ENCODE assay signal across 22 mouse cellular contexts in the genomic region with DNA sequence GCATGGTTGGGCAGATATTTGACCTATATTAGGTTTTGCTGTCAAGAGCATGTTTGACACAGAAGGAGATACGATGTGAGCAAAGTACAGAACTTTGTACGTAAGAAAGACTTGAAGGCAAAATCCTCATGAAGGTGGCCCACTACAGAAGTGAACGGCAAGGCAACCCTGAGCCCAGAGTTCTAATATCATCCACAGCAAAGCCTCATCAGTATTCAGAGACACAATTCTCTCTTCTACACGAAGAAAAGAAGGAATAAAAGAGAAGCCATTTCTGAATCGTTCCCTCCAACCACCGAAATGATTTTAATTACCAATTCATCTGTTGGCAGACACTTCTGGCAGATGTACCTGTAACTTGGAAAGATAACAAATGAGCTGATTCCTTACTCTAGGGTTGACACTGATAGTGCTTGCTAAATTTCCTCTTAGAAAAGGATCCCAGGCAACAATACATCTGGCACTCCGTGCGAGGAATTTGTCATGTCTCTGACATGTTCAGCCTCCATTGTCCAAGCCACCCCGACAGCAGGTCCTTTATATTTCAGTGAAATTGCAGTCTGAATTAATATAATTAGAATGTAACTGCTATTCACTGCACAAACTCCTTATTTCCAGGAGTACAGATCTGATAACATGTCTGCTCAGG.
DNase-seq lines count a peak whose midpoint lies in the region; ATAC-seq and TF ChIP-seq lines count a peak whose summit lies in the region.
"Had no signal": no experiment of that assay in that cellular context is flagged by ENCODE, and none has a peak within 500 bp of the region (broad histone marks: within the 10 kb centered on the region; RNA-seq: fewer than 3 reads in every experiment).

No protein-coding gene starts in this region.

- 59% methylated on average over 9 of the region's 9 CpGs for WGBS in forebrain, embryonic 13.5 days
- 71% methylated on average over 9 of the region's 9 CpGs for WGBS in forebrain, embryonic 12.5 days
- WGBS in hindbrain, embryonic 11.5 days: 62% methylated on average over 9 of the region's 9 CpGs
- WGBS in hindbrain, embryonic 12.5 days: 60% methylated on average over 9 of the region's 9 CpGs
- WGBS in midbrain, postnatal 0 days: 59% methylated on average over 9 of the region's 9 CpGs
- WGBS in midbrain, embryonic 11.5 days: 87% methylated on average over 9 of the region's 9 CpGs
- WGBS in intestine, embryonic 16.5 days: 86% methylated on average over 9 of the region's 9 CpGs

- ATAC-seq in forebrain, embryonic 13.5 days: peak; percentile 72
- no peak for ATAC-seq in forebrain, embryonic 12.5 days (ENCODE audit: low FRiP score)
- 0 out of 2 replicates have a peak, but pooled peaks have one; percentile 33 for ATAC-seq in hindbrain, embryonic 11.5 days (ENCODE audit: low FRiP score)
- no peak for ATAC-seq in hindbrain, embryonic 12.5 days (ENCODE audit: low FRiP score)
- no peak for ATAC-seq in midbrain, postnatal 0 days (ENCODE audit: low FRiP score)
- ATAC-seq in midbrain, embryonic 11.5 days (ENCODE audit: low FRiP score): no peak
- no peak for ATAC-seq in intestine, embryonic 16.5 days
- ATAC-seq: activated CD4-positive, CD25-positive, alpha-beta regulatory T cell, adult 4 months; inflammation-experienced regulatory T-cells, adult 6 months; Patski had no signal

- H3K4me3 ChIP-seq in forebrain, embryonic 13.5 days: no peak overlapping the region
- H3K4me3 ChIP-seq in forebrain, embryonic 12.5 days (replicated peaks): no peak overlapping the region
- no peak overlapping the region for H3K4me3 ChIP-seq in hindbrain, embryonic 11.5 days (ENCODE audit: low read depth, low read length)
- H3K4me3 ChIP-seq in hindbrain, embryonic 12.5 days: no peak overlapping the region
- no peak overlapping the region for H3K4me3 ChIP-seq in midbrain, postnatal 0 days (ENCODE audit: low read depth, low read length)
- no peak overlapping the region for H3K4me3 ChIP-seq in midbrain, embryonic 11.5 days (ENCODE audit: low read depth, low read length)
- no peak overlapping the region for H3K4me3 ChIP-seq in intestine, embryonic 16.5 days (ENCODE audit: low read length)
- H3K4me3 ChIP-seq: embryonic facial prominence, embryonic 12.5 days; heart, embryonic 10.5 days; hindbrain, embryonic 15.5 days had no signal

- no peaks in the 10 kb centered on the region for H3K9me3 ChIP-seq in forebrain, embryonic 13.5 days (replicated peaks)
- H3K9me3 ChIP-seq in forebrain, embryonic 12.5 days: no peaks in the 10 kb centered on the region
- H3K9me3 ChIP-seq in hindbrain, embryonic 11.5 days (ENCODE audit: control insufficient read depth, low read length): no peaks in the 10 kb centered on the region
- H3K9me3 ChIP-seq in hindbrain, embryonic 12.5 days (replicated peaks): no peaks in the 10 kb centered on the region
- no peaks in the 10 kb centered on the region for H3K9me3 ChIP-seq in midbrain, postnatal 0 days (ENCODE audit: low read length)
- H3K9me3 ChIP-seq in midbrain, embryonic 11.5 days (ENCODE audit: control insufficient read depth, low read length): no peaks in the 10 kb centered on the region
- H3K9me3 ChIP-seq in intestine, embryonic 16.5 days (ENCODE audit: control insufficient read depth, low read length): no peaks in the 10 kb centered on the region
- H3K9me3 ChIP-seq: embryonic facial prominence, embryonic 12.5 days; heart, embryonic 10.5 days; hindbrain, embryonic 15.5 days had no signal

- H3K27ac ChIP-seq in forebrain, embryonic 13.5 days: 0 out of 2 replicates have a peak overlapping the region, but pooled peaks have one; percentile 6
- H3K27ac ChIP-seq in forebrain, embryonic 12.5 days: no peak overlapping the region
- 0 out of 2 replicates have a peak overlapping the region, but pooled peaks have one; percentile 17 for H3K27ac ChIP-seq in hindbrain, embryonic 11.5 days (ENCODE audit: low read depth, low read length)
- no peak overlapping the region for H3K27ac ChIP-seq in hindbrain, embryonic 12.5 days
- no peak overlapping the region for H3K27ac ChIP-seq in midbrain, postnatal 0 days (ENCODE audit: low read depth, low read length)
- H3K27ac ChIP-seq in midbrain, embryonic 11.5 days (ENCODE audit: low read depth, low read length): no peak overlapping the region
- no peak overlapping the region for H3K27ac ChIP-seq in intestine, embryonic 16.5 days (ENCODE audit: low read length)
- H3K27ac ChIP-seq: embryonic facial prominence, embryonic 12.5 days; heart, embryonic 10.5 days; hindbrain, embryonic 15.5 days had no signal

- DNase-seq in hindbrain, embryonic 11.5 days (ENCODE audit: low spot score): no peak
- peak; percentile 6 for DNase-seq in midbrain, postnatal 0 days (ENCODE audit: low spot score)
- no peak for DNase-seq in midbrain, embryonic 11.5 days (ENCODE audit: low spot score, missing footprints)
- no peak for DNase-seq in right cerebral cortex, postnatal 4 days
- DNase-seq: adrenal gland, postnatal 14 days; cerebellum, adult 2 months; cerebellum, postnatal 25 days; gastrocnemius, postnatal 36 days; heart, adult 18-20 months; heart, postnatal 10 days; kidney, adult 11 months; kidney, adult 9 months had no signal

- no peak overlapping the region for H3K9ac ChIP-seq in forebrain, embryonic 13.5 days
- H3K9ac ChIP-seq in forebrain, embryonic 12.5 days: no peak overlapping the region
- H3K9ac ChIP-seq in hindbrain, embryonic 11.5 days (ENCODE audit: low read depth, low read length): no peak overlapping the region
- H3K9ac ChIP-seq in hindbrain, embryonic 12.5 days: no peak overlapping the region
- no peak overlapping the region for H3K9ac ChIP-seq in midbrain, postnatal 0 days (replicated peaks; ENCODE audit: low read length, poor library complexity, severe bottlenecking)
- H3K9ac ChIP-seq in midbrain, embryonic 11.5 days (ENCODE audit: low read length): no peak overlapping the region
- no peak overlapping the region for H3K9ac ChIP-seq in intestine, embryonic 16.5 days (ENCODE audit: low read depth, low read length)
- H3K9ac ChIP-seq: embryonic facial prominence, embryonic 12.5 days; hindbrain, embryonic 15.5 days had no signal

- no peak for TF ChIP-seq CTCF in midbrain, postnatal 0 days (IDR thresholded peaks at IDR 0.05)

- no peaks in the 10 kb centered on the region for H3K36me3 ChIP-seq in forebrain, embryonic 13.5 days (ENCODE audit: poor library complexity, severe bottlenecking)
- no peaks in the 10 kb centered on the region for H3K36me3 ChIP-seq in forebrain, embryonic 12.5 days (replicated peaks)
- H3K36me3 ChIP-seq in hindbrain, embryonic 11.5 days (ENCODE audit: control insufficient read depth, insufficient read depth, low read length): no peaks in the 10 kb centered on the region
- no peaks in the 10 kb centered on the region for H3K36me3 ChIP-seq in hindbrain, embryonic 12.5 days
- H3K36me3 ChIP-seq in midbrain, postnatal 0 days (ENCODE audit: insufficient read depth, low read length): no peaks in the 10 kb centered on the region
- no peaks in the 10 kb centered on the region for H3K36me3 ChIP-seq in midbrain, embryonic 11.5 days (ENCODE audit: control insufficient read depth, insufficient read depth, low read length)
- no peaks in the 10 kb centered on the region for H3K36me3 ChIP-seq in intestine, embryonic 16.5 days (ENCODE audit: control insufficient read depth, insufficient read depth, low read length)
- H3K36me3 ChIP-seq: embryonic facial prominence, embryonic 12.5 days; heart, embryonic 10.5 days; hindbrain, embryonic 15.5 days had no signal

- no peak overlapping the region for H3K4me2 ChIP-seq in forebrain, embryonic 13.5 days
- no peak overlapping the region for H3K4me2 ChIP-seq in forebrain, embryonic 12.5 days
- no peak overlapping the region for H3K4me2 ChIP-seq in hindbrain, embryonic 11.5 days (replicated peaks; ENCODE audit: low read depth, low read length)
- no peak overlapping the region for H3K4me2 ChIP-seq in hindbrain, embryonic 12.5 days (replicated peaks)
- H3K4me2 ChIP-seq in midbrain, postnatal 0 days (ENCODE audit: low read depth, low read length, poor library complexity, severe bottlenecking): no peak overlapping the region
- H3K4me2 ChIP-seq in midbrain, embryonic 11.5 days: no peak overlapping the region
- H3K4me2 ChIP-seq in intestine, embryonic 16.5 days (ENCODE audit: low read depth, low read length): no peak overlapping the region
- H3K4me2 ChIP-seq: embryonic facial prominence, embryonic 12.5 days; hindbrain, embryonic 15.5 days had no signal

- H3K27me3 ChIP-seq in forebrain, embryonic 13.5 days: no peaks in the 10 kb centered on the region
- H3K27me3 ChIP-seq in forebrain, embryonic 12.5 days: no peaks in the 10 kb centered on the region
- no peaks in the 10 kb centered on the region for H3K27me3 ChIP-seq in hindbrain, embryonic 11.5 days (ENCODE audit: control insufficient read depth, insufficient read depth, low read length)
- no peaks in the 10 kb centered on the region for H3K27me3 ChIP-seq in hindbrain, embryonic 12.5 days
- no peaks in the 10 kb centered on the region for H3K27me3 ChIP-seq in midbrain, postnatal 0 days (ENCODE audit: insufficient read depth, low read length)
- H3K27me3 ChIP-seq in midbrain, embryonic 11.5 days (ENCODE audit: control insufficient read depth, insufficient read depth, low read length): no peaks in the 10 kb centered on the region
- no peaks in the 10 kb centered on the region for H3K27me3 ChIP-seq in intestine, embryonic 16.5 days (replicated peaks; ENCODE audit: control insufficient read depth, insufficient read depth, low read length)
- H3K27me3 ChIP-seq: embryonic facial prominence, embryonic 12.5 days; hindbrain, embryonic 15.5 days; Patski had no signal

- peaks cover 22% of the 10 kb centered on the region for H3K4me1 ChIP-seq in forebrain, embryonic 13.5 days
- H3K4me1 ChIP-seq in forebrain, embryonic 12.5 days: peaks cover 15% of the 10 kb centered on the region
- no peaks in the 10 kb centered on the region for H3K4me1 ChIP-seq in hindbrain, embryonic 11.5 days (replicated peaks; ENCODE audit: control insufficient read depth, insufficient read depth, low read length)
- H3K4me1 ChIP-seq in hindbrain, embryonic 12.5 days: peaks cover 12% of the 10 kb centered on the region; the same call in 1 of the 2 replicates
- no peaks in the 10 kb centered on the region; the same call in 1 of the 2 replicates for H3K4me1 ChIP-seq in midbrain, postnatal 0 days (ENCODE audit: insufficient read depth, low read length)
- H3K4me1 ChIP-seq in midbrain, embryonic 11.5 days (ENCODE audit: control insufficient read depth, insufficient read depth, low read length): peaks cover 4% of the 10 kb centered on the region; the same call in 1 of the 2 replicates
- peaks cover 9% of the 10 kb centered on the region for H3K4me1 ChIP-seq in intestine, embryonic 16.5 days (ENCODE audit: control insufficient read depth, insufficient read depth, low read length)

Comparison
In these comparisons a context has a peak if more than half of its experiments do, and no peak if none do; other contexts are left out.
1. ATAC-seq: peak in forebrain, embryonic 13.5 days (single experiment) and hindbrain, embryonic 11.5 days (single experiment); none in forebrain, embryonic 12.5 days (single experiment), hindbrain, embryonic 12.5 days (single experiment), midbrain, postnatal 0 days (single experiment), midbrain, embryonic 11.5 days (single experiment) and intestine, embryonic 16.5 days (single experiment).
2. H3K27ac ChIP-seq: peak in forebrain, embryonic 13.5 days (single experiment) and hindbrain, embryonic 11.5 days (single experiment); none in forebrain, embryonic 12.5 days (single experiment), hindbrain, embryonic 12.5 days (single experiment), midbrain, postnatal 0 days (single experiment), midbrain, embryonic 11.5 days (single experiment) and intestine, embryonic 16.5 days (single experiment).